Mouse (Mus musculus): ENCODE data around the gene Mier1.

The Mier1 gene

GRCm38 (mm10) chr4:103114184-103115111, at the start of gene Mier1, which contains the start of gene Wdr78:
TSS of gene Mier1 (plus strand) at chr4:103114390.
TSS of gene Wdr78 (minus strand) at chr4:103114555.
- in situ Hi-C loops (cut with MseI, MboI) = no loop called here

GRCm38 (mm10) chr4:103064421-103064820, 49.8 kb upstream of the Mier1 start:
- in situ Hi-C loops (cut with MseI, MboI) = no loop called here

- in situ Hi-C loops (cut with MseI, MboI) = no loop called here
Observed at GRCm38 (mm10) chr4:103064976-103065375, 49.2 kb upstream of the Mier1 start.

GRCm38 (mm10) chr4:103067906-103068655, 46.1 kb upstream of the Mier1 start:
- in situ Hi-C loops (cut with MseI, MboI) = no loop called here

- in situ Hi-C loops (cut with MseI, MboI) = no loop called here
Observed at GRCm38 (mm10) chr4:103070631-103071030, 43.6 kb upstream of the Mier1 start.

GRCm38 (mm10) chr4:103085237-103085636, 29.0 kb upstream of the Mier1 start:
- in situ Hi-C loops (cut with MseI, MboI) = no loop called here

- in situ Hi-C loops (cut with MseI, MboI) = no loop called here
Observed at GRCm38 (mm10) chr4:103095921-103096320, 18.3 kb upstream of the Mier1 start.

GRCm38 (mm10) chr4:103098532-103098931, 15.7 kb upstream of the Mier1 start:
- in situ Hi-C loops (cut with MseI, MboI) = no loop called here

- in situ Hi-C loops (cut with MseI, MboI) = no loop called here
Observed at GRCm38 (mm10) chr4:103112651-103113050, 1.5 kb upstream of the Mier1 start.

- in situ Hi-C loops (cut with MseI, MboI) = no loop called here
Observed at GRCm38 (mm10) chr4:103113402-103113801, 788 bp upstream of the Mier1 start.

GRCm38 (mm10) chr4:103118888-103119228, 4.7 kb downstream of the Mier1 start:
- in situ Hi-C loops (cut with MseI, MboI) = no loop called here

- in situ Hi-C loops (cut with MseI, MboI) = no loop called here
Observed at GRCm38 (mm10) chr4:103119229-103120027, 5.2 kb downstream of the Mier1 start.

- in situ Hi-C loops (cut with MseI, MboI) = no loop called here
Observed at GRCm38 (mm10) chr4:103120028-103120384, 5.8 kb downstream of the Mier1 start.

- in situ Hi-C loops (cut with MseI, MboI) = no loop called here
Observed at GRCm38 (mm10) chr4:103120395-103120794, 6.2 kb downstream of the Mier1 start.

GRCm38 (mm10) chr4:103120874-103121389, 6.7 kb downstream of the Mier1 start:
- in situ Hi-C loops (cut with MseI, MboI) = no loop called here

GRCm38 (mm10) chr4:103123086-103123485, 8.9 kb downstream of the Mier1 start:
- in situ Hi-C loops (cut with MseI, MboI) = no loop called here

GRCm38 (mm10) chr4:103123606-103124005, 9.4 kb downstream of the Mier1 start:
- in situ Hi-C loops (cut with MseI, MboI) = no loop called here

GRCm38 (mm10) chr4:103126533-103126932, 12.3 kb downstream of the Mier1 start:
- in situ Hi-C loops (cut with MseI, MboI) = no loop called here

GRCm38 (mm10) chr4:103136946-103137345, 22.8 kb downstream of the Mier1 start:
- in situ Hi-C loops (cut with MseI, MboI) = no loop called here

GRCm38 (mm10) chr4:103146339-103146738, 32.1 kb downstream of the Mier1 start:
- in situ Hi-C loops (cut with MseI, MboI) = loop anchor here (10.0 kb wide), 1 partner anchor 162 kb away; no protein-coding TSS in a partner anchor

GRCm38 (mm10) chr4:103151946-103152345, 37.8 kb downstream of the Mier1 start:
- in situ Hi-C loops (cut with MseI, MboI) = no loop called here

GRCm38 (mm10) chr4:103158781-103159180, 44.6 kb downstream of the Mier1 start:
- in situ Hi-C loops (cut with MseI, MboI) = no loop called here
